Mouse (Mus musculus) midbrain, embryonic 11.5 days (tissue): ENCODE measurements around the gene Rai1. TPM values are rescaled to one million over a fixed set of nuclear protein-coding genes. Genes with fewer than 3 reads are reported as not detected.
A peak's percentile ranks its signal among the peaks of the same experiment; 100 is the strongest.

Experiments
- ATAC-seq: fragments of 200-750 bp; cut with Nextera tagmentation; 2 replicates; pipeline ENCODE4 v1.8.0; 2017; ENCODE audit warnings: moderate TSS enrichment, moderate library complexity; ENCODE audit not compliant: low FRiP score
- DNase-seq: peaks from one replicate; pipeline ENCODE4 v3.0.0; 2015; ENCODE audit warnings: low spot score; ENCODE audit errors: missing footprints
- H3K27ac ChIP-seq: fragments of 300-500 bp; sonication (generic); 2 replicates; pipeline ENCODE4 v1.5.1; 2014; ENCODE audit warnings: low read depth, low read length
- H3K27me3 ChIP-seq: fragments of 300-500 bp; sonication (generic); 2 replicates; pipeline ENCODE4 v1.6.1; 2014; ENCODE audit warnings: mild to moderate bottlenecking, low read length, moderate library complexity, mixed read lengths; ENCODE audit not compliant: control insufficient read depth, insufficient read depth
- H3K36me3 ChIP-seq: fragments of 300-500 bp; sonication (generic); 2 replicates; pipeline ENCODE4 v1.6.1; 2014; ENCODE audit warnings: mild to moderate bottlenecking, low read length, moderate library complexity, mixed read lengths; ENCODE audit not compliant: control insufficient read depth, insufficient read depth
- H3K4me1 ChIP-seq: fragments of 300-500 bp; sonication (generic); 2 replicates; pipeline ENCODE4 v1.6.1; 2014; ENCODE audit warnings: low read length; ENCODE audit not compliant: control insufficient read depth, insufficient read depth
- H3K4me2 ChIP-seq: fragments of 300-500 bp; sonication (generic); 2 replicates; pipeline ENCODE4 v1.6.1; 2014; ENCODE audit warnings: mild to moderate bottlenecking, moderate library complexity
- H3K4me3 ChIP-seq: fragments of 300-500 bp; sonication (generic); 2 replicates; pipeline ENCODE4 v1.5.1; 2014; ENCODE audit warnings: low read depth, low read length
- H3K9ac ChIP-seq: fragments of 300-500 bp; sonication (generic); 2 replicates; pipeline ENCODE4 v1.6.1; 2014; ENCODE audit warnings: low read length
- H3K9me3 ChIP-seq: fragments of 300-500 bp; sonication (generic); 2 replicates; pipeline ENCODE4 v1.6.1; 2016; ENCODE audit warnings: low read length; ENCODE audit not compliant: control insufficient read depth
- WGBS: fragments of 180-500 bp; shearing (Covaris S2); extraction: QIAGEN DNeasy Blood & Tissue Kit; methylation state at CpG from one replicate; pipeline ENCODE4 v1.1.7; 2014; 5-methylcytosine and 5-hydroxymethylcytosine counted together
- polyA plus RNA-seq: library from polyadenylated mRNA; unstranded; fragments of >200 nt; fragmentation: Nextera tagmentation; extraction: Ambion mirVana; gene quantifications from 2 replicates; pipeline ENCODE4 v1.2.1, GENCODE M21; 2014

Rai1 gene
- polyA plus RNA-seq, 1 experiment from 2014 or later: 23.9 TPM

DNA sequence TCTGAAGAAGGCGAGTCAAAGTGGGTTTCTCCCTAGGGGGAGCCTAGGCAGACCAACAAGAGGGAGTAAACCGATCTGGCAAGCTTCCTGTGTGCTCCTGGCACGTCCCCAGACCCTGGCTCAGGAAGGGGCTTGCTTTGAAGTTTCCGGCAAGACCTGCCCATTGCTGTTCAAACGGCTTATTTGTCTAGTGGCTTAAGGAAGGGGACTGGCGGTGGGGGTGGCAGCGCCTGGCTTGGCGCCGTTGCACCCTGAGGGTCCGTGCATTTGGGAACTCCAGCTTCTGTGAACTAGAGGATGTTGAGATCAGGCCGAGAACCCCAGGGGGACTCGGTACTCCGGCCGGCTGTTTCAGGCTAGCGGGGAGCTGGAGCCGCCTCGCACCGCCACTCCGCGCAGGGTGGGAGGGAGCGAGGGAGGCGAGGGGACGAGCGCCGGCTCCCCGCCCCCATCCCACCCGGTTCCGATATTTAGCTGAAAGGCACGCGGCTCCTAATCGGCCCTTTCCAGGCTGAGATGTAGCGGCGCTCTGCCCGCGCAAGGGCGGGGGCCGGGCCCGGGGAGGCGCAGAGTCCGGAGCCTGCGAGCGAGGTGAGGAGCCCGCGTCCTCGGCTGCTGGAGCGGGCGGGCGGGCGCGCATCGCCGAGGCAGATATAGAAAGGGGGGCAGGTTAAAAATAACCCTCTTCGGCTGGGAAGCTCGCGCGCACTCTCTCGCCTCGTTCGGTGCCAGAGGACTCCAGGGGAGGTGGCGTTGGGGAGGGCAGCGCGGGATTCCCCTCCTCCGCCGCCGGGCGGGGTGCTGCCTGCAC, 70.8 kb downstream of the Rai1 start:
- H3K4me2 ChIP-seq: peak overlapping the region; percentile 99
- H3K9me3 ChIP-seq: no peaks in the 10 kb centered on the region
- H3K4me3 ChIP-seq: peak overlapping the region; percentile 52
- ATAC-seq (peak; percentile 67), DNase-seq (peak; percentile 97)
- H3K27me3 ChIP-seq: 0 out of 2 replicates have a peak, but pooled peaks cover 2% of the 10 kb centered on the region
- peak overlapping the region; percentile 90 for H3K27ac ChIP-seq
- WGBS: under 1% methylated on average over 61 of the region's 66 CpGs
- H3K36me3 ChIP-seq: no peaks in the 10 kb centered on the region
- peaks cover 36% of the 10 kb centered on the region for H3K4me1 ChIP-seq
- peak overlapping the region; percentile 63 for H3K9ac ChIP-seq

DNA sequence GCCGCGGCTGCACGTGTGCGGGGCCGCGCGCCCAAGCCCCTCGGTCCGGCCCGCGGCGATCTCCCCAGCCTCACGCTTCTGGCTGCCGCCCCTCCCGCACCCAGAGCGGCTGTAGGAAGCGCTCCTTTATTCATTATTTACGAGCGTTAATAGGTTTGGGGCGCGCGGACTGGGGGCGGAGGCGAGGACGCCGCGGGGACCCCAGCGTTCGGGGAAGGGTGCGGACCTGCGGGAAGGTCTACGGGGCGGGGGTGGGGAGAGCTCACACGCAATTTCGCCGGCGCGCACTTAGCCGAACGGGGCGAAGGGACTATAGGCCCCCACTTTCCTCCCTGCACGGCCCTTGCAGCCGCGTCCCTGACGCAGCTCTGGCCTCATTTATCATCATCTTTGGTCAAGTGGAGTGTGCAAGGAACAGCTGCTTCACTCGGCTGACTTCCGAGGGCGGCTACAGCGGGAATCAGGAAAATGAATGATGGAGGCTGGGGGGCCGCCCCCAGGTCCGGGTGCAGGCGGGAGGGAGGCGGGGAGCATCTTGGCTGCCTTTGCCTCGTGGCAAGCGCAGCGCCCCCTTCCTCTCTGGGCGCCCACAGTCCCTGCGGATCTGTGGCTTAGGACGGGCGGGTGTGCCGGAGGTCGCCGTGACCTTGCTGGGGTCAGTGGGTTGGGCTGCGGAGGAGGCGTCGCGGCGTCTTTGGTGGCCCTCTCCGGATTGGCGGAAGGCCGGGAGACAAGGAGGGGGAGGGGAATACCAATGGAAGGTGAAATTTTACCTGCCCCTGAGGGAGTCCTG, 71.6 kb downstream of the Rai1 start:
- no peaks in the 10 kb centered on the region for H3K36me3 ChIP-seq

DNA sequence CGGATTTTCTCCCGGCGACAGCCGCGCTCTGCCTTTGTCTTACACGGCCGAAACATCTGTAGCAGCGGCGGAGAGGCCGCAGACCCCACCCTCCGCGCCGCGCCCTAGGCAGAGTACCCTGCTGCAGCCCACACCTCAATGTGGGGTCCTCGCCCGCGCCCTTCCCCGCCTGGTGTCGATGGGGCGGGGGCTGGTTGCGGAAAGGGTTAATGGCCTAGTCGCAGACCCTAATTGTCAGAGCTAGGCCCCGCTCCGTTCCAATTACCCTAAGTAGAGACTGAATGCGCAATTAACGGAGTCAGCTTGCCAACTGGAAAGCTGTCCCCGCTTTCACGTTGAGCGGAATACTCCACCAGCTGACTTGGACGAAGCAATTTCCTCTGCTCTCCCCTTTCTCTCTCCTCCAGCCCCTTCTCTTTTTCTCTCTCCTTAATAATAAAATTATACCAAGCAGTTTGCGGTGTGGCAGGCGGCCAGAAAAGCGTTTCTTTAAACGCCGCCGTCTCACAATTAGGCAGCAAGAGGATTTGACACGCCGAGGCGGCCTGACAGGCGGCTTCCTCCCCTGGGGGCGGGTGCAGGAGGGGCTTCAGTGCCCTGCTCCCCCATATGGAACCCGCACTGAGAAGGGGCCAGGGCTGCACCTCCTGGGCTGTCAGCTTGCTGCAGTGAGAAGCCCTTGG, 72.3 kb downstream of the Rai1 start:
- Histone ChIP-seq H3K4me3 (peak overlapping the region; percentile 52), H3K36me3 (no peaks in the 10 kb centered on the region), H3K4me2 (peak overlapping the region; percentile 99), H3K4me1 (peaks cover 41% of the 10 kb centered on the region), H3K27ac (peak overlapping the region; percentile 90), H3K9ac (peak overlapping the region; percentile 63), H3K9me3 (no peaks in the 10 kb centered on the region), H3K27me3 (0 out of 2 replicates have a peak, but pooled peaks cover 2% of the 10 kb centered on the region)
- peak; percentile 94 for DNase-seq
- ATAC-seq: peak; percentile 60
- WGBS: 1% methylated on average over 42 of the region's 42 CpGs

More for the DNA sequence above, 71.6 kb downstream of the Rai1 start:
- H3K9me3 ChIP-seq: no peaks in the 10 kb centered on the region
- H3K9ac ChIP-seq: peak overlapping the region; percentile 63
- ATAC-seq: peak; percentile 70
- H3K4me2 ChIP-seq: peak overlapping the region; percentile 99
- H3K27me3 ChIP-seq: 0 out of 2 replicates have a peak, but pooled peaks cover 2% of the 10 kb centered on the region
- H3K27ac ChIP-seq: peak overlapping the region; percentile 90
- peak; percentile 93 for DNase-seq
- H3K4me3 ChIP-seq: peak overlapping the region; percentile 52
- peaks cover 36% of the 10 kb centered on the region for H3K4me1 ChIP-seq
- WGBS: under 1% methylated on average over 69 of the region's 71 CpGs

DNA sequence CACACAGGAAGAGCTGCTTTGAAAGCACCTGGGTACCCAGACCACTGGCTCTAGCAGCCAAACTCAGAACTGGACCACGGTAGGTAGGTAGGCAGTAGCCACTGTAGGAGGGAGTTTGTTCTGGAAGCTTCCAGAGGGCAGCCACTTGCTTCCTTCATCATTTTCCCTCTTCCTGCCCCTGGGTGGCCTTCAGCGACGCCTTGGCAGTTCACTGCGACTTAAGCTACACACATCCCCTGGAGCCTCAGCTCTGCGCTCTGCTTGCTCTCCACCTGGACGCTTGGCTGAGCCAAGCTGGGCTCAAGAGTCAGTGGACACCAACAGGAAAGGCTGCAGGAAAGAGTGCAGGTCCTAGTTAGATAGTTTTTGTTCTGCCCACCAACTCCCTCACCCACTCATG, 73.2 kb downstream of the Rai1 start:
- WGBS: 58% methylated on average over 6 of the region's 6 CpGs
- Histone ChIP-seq H3K36me3 (no peaks in the 10 kb centered on the region), H3K27ac (peak overlapping the region; percentile 90), H3K4me2 (peak overlapping the region; percentile 99; the same call in 1 of the 2 replicates), H3K9ac (peak overlapping the region; percentile 63; the same call in 1 of the 2 replicates), H3K4me1 (peaks cover 49% of the 10 kb centered on the region), H3K27me3 (0 out of 2 replicates have a peak, but pooled peaks cover 2% of the 10 kb centered on the region), H3K4me3 (no peak overlapping the region), H3K9me3 (no peaks in the 10 kb centered on the region)
- no peak for ATAC-seq
- DNase-seq: no peak

DNA sequence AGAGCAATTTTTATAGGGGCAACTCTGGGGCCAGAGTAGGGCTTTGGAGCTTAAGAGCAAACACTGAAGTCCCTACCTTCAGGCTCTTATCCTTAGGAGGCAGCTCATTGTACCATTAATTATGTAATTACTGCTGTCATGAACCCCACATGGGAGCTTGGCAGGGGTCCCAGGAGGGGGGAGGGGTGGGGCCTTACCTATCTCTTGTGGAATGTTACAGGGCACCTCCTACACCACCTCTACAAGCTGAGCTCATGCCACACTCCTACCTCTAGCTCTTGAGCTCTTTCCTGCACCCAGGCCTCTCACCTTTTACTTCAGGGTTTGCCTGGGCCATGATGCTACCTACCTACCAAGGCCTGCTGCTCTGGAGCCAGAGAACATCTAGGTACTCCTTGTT, 73.7 kb downstream of the Rai1 start:
- Histone ChIP-seq H3K4me1 (peaks cover 54% of the 10 kb centered on the region), H3K4me3 (no peak overlapping the region), H3K27ac (no peak overlapping the region), H3K4me2 (no peak overlapping the region), H3K9ac (no peak overlapping the region), H3K36me3 (no peaks in the 10 kb centered on the region), H3K27me3 (0 out of 2 replicates have a peak, but pooled peaks cover 2% of the 10 kb centered on the region), H3K9me3 (no peaks in the 10 kb centered on the region)
- no peak for ATAC-seq
- DNase-seq: no peak

DNA sequence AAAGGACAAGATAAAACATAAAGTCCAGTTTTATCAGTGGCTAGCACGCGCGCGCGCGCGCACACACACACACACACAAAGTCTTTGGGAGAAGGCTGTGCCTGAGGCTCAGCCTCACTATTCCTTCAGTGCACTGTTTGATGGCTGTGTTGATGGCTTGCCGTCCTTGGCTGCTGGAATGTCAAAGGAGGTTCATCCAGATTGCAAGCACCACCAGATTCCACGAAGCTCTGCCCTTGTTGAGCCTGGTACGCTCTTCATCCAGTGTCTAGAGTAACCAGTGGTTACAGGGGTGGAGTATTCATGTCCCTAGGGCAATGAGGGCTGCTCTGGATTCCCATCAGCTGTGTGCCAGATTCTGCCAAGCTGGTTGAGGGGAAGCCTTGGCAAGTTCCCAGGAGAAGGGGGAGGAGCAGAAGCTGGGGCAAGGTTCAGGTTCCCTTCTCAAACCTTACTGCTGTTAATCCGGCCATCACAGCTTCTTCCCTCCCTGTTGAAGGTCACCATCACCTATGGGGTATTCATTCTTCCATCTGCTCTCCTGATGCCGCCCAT, 77.4 kb downstream of the Rai1 start:
- DNase-seq (no peak), ATAC-seq (no peak)
- H3K4me2 ChIP-seq: no peak overlapping the region
- peaks cover 10% of the 10 kb centered on the region; the same call in 1 of the 2 replicates for H3K36me3 ChIP-seq
- WGBS: 86% methylated on average over 12 of the region's 12 CpGs
- no peaks in the 10 kb centered on the region for H3K9me3 ChIP-seq
- H3K4me3 ChIP-seq: no peak overlapping the region
- 0 out of 2 replicates have a peak overlapping the region, but pooled peaks have one; percentile 31 for H3K27ac ChIP-seq
- no peak overlapping the region for H3K9ac ChIP-seq
- H3K4me1 ChIP-seq: peaks cover 51% of the 10 kb centered on the region
- no peaks in the 10 kb centered on the region for H3K27me3 ChIP-seq

DNA sequence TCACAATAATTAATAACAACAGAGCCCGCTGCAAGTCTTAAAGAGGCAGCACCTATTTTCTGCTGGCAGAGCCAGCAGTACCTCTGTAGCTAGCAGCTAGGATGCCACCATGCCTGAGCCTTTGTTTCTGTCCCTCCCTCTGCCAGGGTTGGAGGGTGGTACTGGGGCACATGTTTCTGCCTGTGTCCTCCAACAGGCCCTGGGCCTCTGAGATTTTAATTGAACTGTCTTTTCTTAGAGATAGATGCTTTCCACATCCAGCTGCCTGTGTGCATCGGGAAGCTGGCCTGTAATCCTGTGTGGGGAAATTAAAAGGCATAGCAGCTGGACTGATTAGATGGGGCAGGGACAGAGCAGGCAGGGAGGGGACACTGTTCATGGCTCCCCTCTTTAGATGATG, 77.9 kb downstream of the Rai1 start:
- Histone ChIP-seq H3K4me3 (no peak overlapping the region), H3K36me3 (peaks cover 11% of the 10 kb centered on the region; the same call in 1 of the 2 replicates), H3K4me1 (peaks cover 45% of the 10 kb centered on the region), H3K4me2 (no peak overlapping the region), H3K9me3 (no peaks in the 10 kb centered on the region), H3K9ac (no peak overlapping the region), H3K27ac (peak overlapping the region; percentile 31; the same call in 1 of the 2 replicates), H3K27me3 (no peaks in the 10 kb centered on the region)
- ATAC-seq: no peak
- DNase-seq: no peak
- 66% methylated on average over 2 of the region's 2 CpGs for WGBS
